Mouse (Mus musculus) embryonic fibroblast, embryonic 13.5 days (primary cell): ENCODE results near the gene AC134908.4.

Experiments
- CTCF ChIP-seq: IDR thresholded peaks from 2 replicates; pipeline ENCODE4 v1.5.1; 2011; ENCODE audit warnings: mild to moderate bottlenecking, control low read depth, low read length, moderate library complexity, borderline replicate concordance; ENCODE audit not compliant: insufficient read depth
- POLR2A ChIP-seq: IDR thresholded peaks from 2 replicates; pipeline ENCODE4 v1.6.1; 2011; ENCODE audit warnings: low read depth, mild to moderate bottlenecking, control low read depth, low read length, moderate library complexity

GRCm38 (mm10) chr17:25808028-25808427 lies 12.6 kb upstream of the AC134908.4 start:
- TF ChIP-seq CTCF = no peak
- TF ChIP-seq POLR2A = no peak
